Mouse (Mus musculus) lung, postnatal 0 days (tissue): Measurements from ENCODE around the gene Slc38a9. TPM values are rescaled to one million over a fixed set of nuclear protein-coding genes. Genes with fewer than 3 reads are reported as not detected.

Source experiments
- ATAC-seq: fragments of 200-750 bp; cut with Nextera tagmentation; 2 replicates; pipeline ENCODE4 v1.8.0; 2017; ENCODE audit warnings: moderate library complexity
- DNase-seq: peaks from one replicate; pipeline ENCODE4 v3.0.0-alpha.2; 2016; ENCODE audit warnings: low spot score
- H3K27ac ChIP-seq: fragments of 300-500 bp; sonication (generic); 2 replicates; pipeline ENCODE4 v1.5.1; 2014; ENCODE audit warnings: antibody characterized with exemption, mild to moderate bottlenecking, low read length, mixed read lengths
- H3K27me3 ChIP-seq: fragments of 300-500 bp; sonication (generic); replicated peaks from 2 replicates; pipeline ENCODE4 v1.6.1; 2014; ENCODE audit warnings: low read length, mixed read lengths; ENCODE audit not compliant: insufficient read depth
- H3K36me3 ChIP-seq: fragments of 300-500 bp; sonication (generic); 2 replicates; pipeline ENCODE4 v1.6.1; 2014; ENCODE audit warnings: low read length, mixed read lengths; ENCODE audit not compliant: insufficient read depth
- H3K4me1 ChIP-seq: fragments of 300-500 bp; sonication (generic); 2 replicates; pipeline ENCODE4 v1.6.1; 2014; ENCODE audit warnings: antibody characterized with exemption, low read depth, low read length, mixed read lengths; ENCODE audit not compliant: insufficient read depth
- H3K4me2 ChIP-seq: fragments of 300-500 bp; sonication (generic); replicated peaks from 2 replicates; pipeline ENCODE4 v1.6.1; 2014; ENCODE audit warnings: low read depth, mild to moderate bottlenecking, low read length, moderate library complexity, mixed read lengths
- H3K4me3 ChIP-seq: fragments of 300-500 bp; sonication (generic); 2 replicates; pipeline ENCODE4 v1.5.1; 2014; ENCODE audit warnings: low read depth, low read length
- H3K9ac ChIP-seq: fragments of 300-500 bp; sonication (generic); replicated peaks from 2 replicates; pipeline ENCODE4 v1.6.1; 2014; ENCODE audit warnings: low read depth, mild to moderate bottlenecking
- H3K9me3 ChIP-seq: fragments of 300-500 bp; sonication (generic); 2 replicates; pipeline ENCODE4 v1.6.1; 2016; ENCODE audit warnings: low read length, mixed read lengths
- CTCF ChIP-seq: IDR thresholded peaks from 2 replicates; pipeline ENCODE4 v1.5.1; 2016; ENCODE audit warnings: antibody characterized with exemption, mild to moderate bottlenecking
- EP300 ChIP-seq: IDR thresholded peaks from 2 replicates; pipeline ENCODE4 v1.6.1; 2016; ENCODE audit warnings: antibody characterized with exemption, mild to moderate bottlenecking, control low read depth
- WGBS: fragments of 180-500 bp; shearing (Covaris S2); extraction: QIAGEN DNeasy Blood & Tissue Kit; methylation state at CpG from one replicate; pipeline ENCODE4 v1.1.7; 2014; 5-methylcytosine and 5-hydroxymethylcytosine counted together
- polyA plus RNA-seq: library from polyadenylated mRNA; unstranded; fragments of >200 nt; fragmentation: Nextera tagmentation; extraction: Ambion mirVana; gene quantifications from 2 replicates; pipeline ENCODE4 v1.2.1, GENCODE M21; 2015

Slc38a9 gene
- polyA plus RNA-seq, 1 experiment from 2014 or later: 15.3 TPM

DNA sequence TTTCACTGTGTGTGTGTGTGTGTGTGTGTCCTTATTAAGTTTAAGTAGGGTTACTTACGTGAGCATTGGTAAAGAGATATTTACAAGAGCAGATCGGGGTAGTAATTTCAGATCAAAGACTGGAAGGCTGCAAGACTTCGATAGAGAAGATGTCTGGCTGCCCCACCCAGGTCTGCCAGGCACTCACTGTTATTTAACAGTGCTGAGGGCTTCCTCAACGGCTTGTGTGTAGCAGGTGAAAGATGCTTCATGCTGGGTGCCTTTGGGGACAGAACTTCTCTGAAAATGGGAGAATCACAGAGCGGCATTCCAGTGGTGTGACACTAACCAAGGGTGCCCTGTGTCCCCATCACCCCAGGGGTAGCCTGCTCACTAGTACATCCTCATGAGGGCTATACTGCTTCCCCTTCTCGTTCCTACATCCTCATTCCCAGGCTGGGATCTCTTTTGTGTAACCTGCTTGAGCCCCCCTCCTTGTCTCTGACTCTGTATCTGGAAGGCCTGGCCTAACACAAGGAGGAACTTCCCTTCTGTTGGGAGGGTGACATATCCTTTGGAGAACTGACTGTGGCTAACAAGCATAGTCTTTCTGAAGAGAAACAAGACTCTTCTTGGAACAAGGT, 87.4 kb downstream of the Slc38a9 start:
- no peaks in the 10 kb centered on the region for H3K9me3 ChIP-seq
- H3K27ac ChIP-seq: no peak overlapping the region
- no peak overlapping the region for H3K4me3 ChIP-seq
- H3K27me3 ChIP-seq: no peaks in the 10 kb centered on the region
- DNase-seq (no peak), ATAC-seq (no peak)
- TF ChIP-seq EP300: no peak
- 68% methylated on average over 6 of the region's 6 CpGs for WGBS
- no peak overlapping the region for H3K9ac ChIP-seq
- peaks cover 13% of the 10 kb centered on the region; the same call in 1 of the 2 replicates for H3K4me1 ChIP-seq
- H3K4me2 ChIP-seq: no peak overlapping the region
- no peaks in the 10 kb centered on the region for H3K36me3 ChIP-seq

DNA sequence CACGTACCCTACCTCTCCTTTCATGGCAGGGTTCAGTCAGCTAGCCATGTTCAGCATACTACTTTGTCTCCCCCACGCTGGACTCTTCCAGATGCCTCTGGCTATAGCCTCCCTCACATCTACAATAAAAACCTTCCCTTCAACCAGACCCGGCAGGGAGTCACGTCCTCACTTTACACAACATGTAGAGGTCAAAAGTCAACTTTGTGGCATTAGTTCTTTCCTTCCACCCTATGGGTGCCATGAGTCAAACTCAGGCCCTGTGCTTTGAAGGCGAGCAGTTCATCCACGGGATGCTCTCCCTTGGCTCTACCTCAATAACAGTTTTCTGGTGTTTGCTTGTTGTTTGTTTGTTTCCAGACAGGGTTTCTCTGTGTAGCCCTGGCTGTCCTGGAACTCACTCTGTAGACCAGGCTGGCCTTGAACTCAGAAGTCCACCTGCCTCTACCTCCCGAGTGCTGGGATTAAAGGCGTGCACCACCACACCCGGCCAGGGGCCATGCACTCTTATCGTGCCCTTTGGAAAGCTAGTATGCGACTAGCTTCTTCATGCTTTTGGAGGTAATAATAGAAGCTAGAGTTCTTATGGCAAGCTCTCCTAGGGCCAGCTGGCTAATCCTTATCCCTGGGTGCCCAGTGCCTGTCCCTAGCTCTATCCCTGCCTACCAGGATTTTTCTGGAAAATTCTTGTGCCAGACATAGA, 88.4 kb downstream of the Slc38a9 start:
- Histone ChIP-seq H3K27me3 (no peaks in the 10 kb centered on the region), H3K4me3 (no peak overlapping the region), H3K27ac (no peak overlapping the region), H3K36me3 (no peaks in the 10 kb centered on the region), H3K9me3 (no peaks in the 10 kb centered on the region), H3K9ac (no peak overlapping the region), H3K4me1 (peaks cover 13% of the 10 kb centered on the region; the same call in 1 of the 2 replicates), H3K4me2 (no peak overlapping the region)
- ATAC-seq (no peak), DNase-seq (no peak)
- TF ChIP-seq EP300 (no peak), CTCF (no peak)
- WGBS: 89% methylated on average over 11 of the region's 11 CpGs

DNA sequence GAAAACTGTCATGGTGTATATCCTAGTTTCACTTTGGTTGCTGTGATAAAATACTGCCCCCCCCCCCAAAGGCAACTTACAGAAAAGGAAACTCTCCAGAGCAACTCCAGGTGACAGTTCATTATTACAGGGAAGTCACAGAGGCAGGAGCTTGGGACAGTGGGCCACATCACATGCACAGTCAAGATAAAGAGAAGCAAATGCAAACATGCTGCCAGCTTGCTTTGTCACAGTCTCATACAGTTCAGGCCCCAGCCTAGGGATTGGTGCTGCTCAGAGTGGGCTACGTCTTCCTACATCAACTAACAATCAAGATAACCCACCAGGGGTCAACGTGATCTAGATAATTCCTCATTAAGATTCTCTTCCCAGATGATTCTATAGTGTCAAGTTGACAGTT, 89.3 kb downstream of the Slc38a9 start:
- H3K4me1 ChIP-seq: peaks cover 13% of the 10 kb centered on the region; the same call in 1 of the 2 replicates

DNA sequence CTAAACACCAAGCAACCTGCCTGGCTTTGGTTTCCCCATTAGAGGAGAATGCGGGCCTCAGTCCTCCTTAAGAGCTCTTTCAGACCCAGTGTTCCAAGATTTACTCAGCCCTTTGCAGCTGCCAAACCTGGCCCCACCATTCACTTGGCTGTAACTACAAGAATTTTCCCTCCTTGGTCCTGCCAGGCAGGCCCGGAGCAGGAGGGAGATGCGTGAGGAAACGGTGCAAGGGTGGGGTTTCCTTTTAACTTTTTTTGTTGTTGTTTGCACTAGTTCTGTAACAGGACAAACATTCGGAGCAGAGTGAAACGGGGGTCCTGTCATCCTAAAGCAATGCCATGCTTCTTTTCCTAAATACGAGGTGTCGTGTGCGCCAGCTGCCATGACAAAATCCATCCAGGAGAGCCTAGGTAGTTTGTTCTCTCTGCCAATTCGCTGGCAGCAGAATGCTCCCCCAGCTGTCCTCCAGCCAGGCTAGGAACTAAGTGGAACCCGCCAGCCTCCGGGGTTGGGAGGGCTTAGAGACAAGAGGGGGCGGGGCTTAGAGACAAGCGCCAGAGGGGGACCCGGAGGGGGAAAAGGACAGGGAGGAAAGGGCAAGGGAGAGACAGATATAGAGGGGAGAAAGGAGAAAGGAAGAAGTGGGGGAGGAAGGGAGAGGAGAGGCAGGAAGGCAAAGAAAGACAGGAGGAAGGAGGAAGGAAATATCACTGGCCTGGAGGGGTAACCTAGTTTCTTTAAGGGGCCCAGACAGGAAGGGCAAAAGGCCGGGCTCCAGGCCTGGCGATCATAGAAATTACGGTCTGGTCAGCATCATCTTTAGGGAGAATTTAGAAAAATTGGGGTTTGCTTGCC, 91.1 kb downstream of the Slc38a9 start:
- TF ChIP-seq CTCF: 0 out of 2 replicates have a peak, but pooled peaks have one; percentile 9
- TF ChIP-seq EP300: peak; percentile 89
- Histone ChIP-seq H3K36me3 (no peaks in the 10 kb centered on the region), H3K27me3 (no peaks in the 10 kb centered on the region), H3K4me1 (peaks cover 13% of the 10 kb centered on the region; the same call in 1 of the 2 replicates), H3K27ac (peak overlapping the region; percentile 85), H3K4me3 (no peak overlapping the region), H3K9ac (no peak overlapping the region), H3K4me2 (peak overlapping the region; percentile 31), H3K9me3 (no peaks in the 10 kb centered on the region)
- WGBS: 7% methylated on average over 18 of the region's 18 CpGs
- ATAC-seq: peak; percentile 51
- DNase-seq: peak; percentile 82

More for the DNA sequence above, 89.3 kb downstream of the Slc38a9 start:
- H3K9me3 ChIP-seq: no peaks in the 10 kb centered on the region
- no peaks in the 10 kb centered on the region for H3K36me3 ChIP-seq
- H3K9ac ChIP-seq: no peak overlapping the region
- no peak for DNase-seq
- WGBS: 85% methylated on average over 2 of the region's 2 CpGs
- H3K4me3 ChIP-seq: no peak overlapping the region
- no peak overlapping the region for H3K27ac ChIP-seq
- H3K4me2 ChIP-seq: no peak overlapping the region
- no peaks in the 10 kb centered on the region for H3K27me3 ChIP-seq
- TF ChIP-seq EP300: no peak
- TF ChIP-seq CTCF: no peak
- no peak for ATAC-seq

DNA sequence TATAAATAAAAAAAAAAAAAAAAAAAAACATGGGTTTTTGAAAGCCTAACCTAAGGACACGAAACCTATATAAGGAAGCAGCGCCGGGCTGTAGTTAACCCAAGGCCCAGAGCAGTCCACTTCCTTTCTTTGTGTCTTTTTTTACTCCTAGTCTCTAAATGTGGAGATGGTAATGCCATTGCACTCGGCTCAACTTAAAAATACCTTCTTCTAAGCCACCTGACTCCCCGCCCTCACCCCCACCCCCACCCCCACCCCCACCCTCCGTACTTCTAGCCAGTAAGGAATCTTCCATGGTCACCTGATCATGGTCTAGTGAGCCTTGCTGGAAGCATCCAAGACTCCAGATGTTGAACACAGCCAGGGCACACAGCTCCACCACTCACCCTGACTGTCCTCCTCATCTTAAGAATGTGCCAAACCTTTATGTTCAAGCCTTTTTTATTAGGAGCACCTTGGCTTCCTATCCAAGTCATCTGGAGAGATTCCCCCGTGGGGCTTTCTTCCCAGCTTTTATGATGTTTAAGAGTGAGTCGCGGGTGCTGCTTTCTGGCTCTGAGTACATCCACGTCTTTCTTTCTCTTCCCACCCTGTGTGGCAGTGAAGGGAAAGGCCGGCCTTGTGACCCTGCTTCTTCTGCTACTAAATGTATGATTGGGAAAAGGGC, 91.9 kb downstream of the Slc38a9 start:
- no peak for TF ChIP-seq CTCF
- H3K4me1 ChIP-seq: peaks cover 10% of the 10 kb centered on the region; the same call in 1 of the 2 replicates
- no peak for DNase-seq

More for the DNA sequence above, 91.9 kb downstream of the Slc38a9 start:
- ATAC-seq: no peak
- WGBS: 57% methylated on average over 11 of the region's 11 CpGs
- H3K36me3 ChIP-seq: no peaks in the 10 kb centered on the region
- no peaks in the 10 kb centered on the region for H3K27me3 ChIP-seq
- H3K4me3 ChIP-seq: no peak overlapping the region
- no peak overlapping the region for H3K9ac ChIP-seq
- H3K4me2 ChIP-seq: no peak overlapping the region; the same call in 1 of the 2 replicates
- H3K27ac ChIP-seq: peak overlapping the region; percentile 85
- H3K9me3 ChIP-seq: no peaks in the 10 kb centered on the region
